32 mouse cellular contexts compared by ENCODE assay signal in genomic region chr6:87401456-87401855, GRCm38 (mm10). TPM values are rescaled to one million over a fixed set of nuclear protein-coding genes. Genes with fewer than 3 reads are reported as not detected.
"Had no signal": no experiment of that assay in that cellular context is flagged by ENCODE, and none has a peak within 500 bp of the region (broad histone marks: within the 10 kb centered on the region; RNA-seq: fewer than 3 reads in every experiment).

No protein-coding gene starts in this region.

- H3K4me1 ChIP-seq: limb, embryonic 12.5 days; limb, embryonic 15.5 days; neural tube, embryonic 13.5 days had no signal

- H3K36me3 ChIP-seq: kidney, embryonic 15.5 days; limb, embryonic 12.5 days; limb, embryonic 15.5 days; liver, embryonic 15.5 days; midbrain, embryonic 10.5 days; midbrain, embryonic 13.5 days; neural tube, embryonic 13.5 days had no signal

- H3K4me3 ChIP-seq: kidney, embryonic 15.5 days; left cerebral cortex, adult 2 months; limb, embryonic 12.5 days; limb, embryonic 15.5 days; liver, embryonic 15.5 days; megakaryocyte, embryonic 14.5 days; midbrain, embryonic 10.5 days; midbrain, embryonic 13.5 days; myocyte; neural tube, embryonic 13.5 days had no signal

- H3K4me2 ChIP-seq: kidney, embryonic 15.5 days; limb, embryonic 12.5 days; limb, embryonic 15.5 days; liver, embryonic 15.5 days; lung, embryonic 14.5 days; midbrain, embryonic 13.5 days; neural tube, embryonic 13.5 days had no signal

- H3K27me3 ChIP-seq: kidney, embryonic 15.5 days; limb, embryonic 12.5 days; limb, embryonic 15.5 days; liver, embryonic 15.5 days; midbrain, embryonic 13.5 days; neural tube, embryonic 13.5 days had no signal

- H3K27ac ChIP-seq: kidney, embryonic 15.5 days; left cerebral cortex, adult 2 months; limb, embryonic 12.5 days; limb, embryonic 15.5 days; liver, embryonic 15.5 days; macrophage; midbrain, embryonic 10.5 days; midbrain, embryonic 13.5 days; neural tube, embryonic 13.5 days had no signal

- ATAC-seq: lung, postnatal 0 days; midbrain, embryonic 13.5 days; midbrain, embryonic 16.5 days had no signal

- H3K9ac ChIP-seq: kidney, embryonic 15.5 days; limb, embryonic 12.5 days; limb, embryonic 15.5 days; liver, embryonic 15.5 days; lung, embryonic 14.5 days; midbrain, embryonic 13.5 days; neural tube, embryonic 13.5 days had no signal

- DNase-seq: kidney, adult 11 months; kidney, adult 8-10 months; kidney, postnatal 10 days; kidney, postnatal 36 days; layer of hippocampus, postnatal 36 days; lung, embryonic 14.5 days; retina, postnatal 1 day; right cerebral cortex, postnatal 25 days; spleen, adult 18-20 months; thymus, adult 2 months; thymus, postnatal 14 days; thymus, postnatal 4 days had no signal

- H3K9me3 ChIP-seq: kidney, embryonic 15.5 days; limb, embryonic 12.5 days; limb, embryonic 15.5 days; liver, embryonic 15.5 days; megakaryocyte, embryonic 14.5 days; midbrain, embryonic 10.5 days; midbrain, embryonic 13.5 days; neural tube, embryonic 13.5 days had no signal

RNA-seq across cellular contexts. Expression of gene Gkn3, which starts 12.7 kb away (rescaled TPM):
- total RNA-seq: monocyte, adult 5-6 weeks; neutrophil, adult 5-6 weeks had no signal
- polyA plus RNA-seq: limb, embryonic 12.5 days; liver, embryonic 15.5 days; macrophage; midbrain, embryonic 10.5 days; myocyte; neural tube, embryonic 13.5 days had no signal

RNA-seq across cellular contexts. Expression of gene Bmp10, which starts 27.3 kb away (rescaled TPM):
- total RNA-seq: layer of hippocampus, adult 8-10 months; layer of hippocampus, postnatal 36 days; left cerebral cortex, adult 2 months; left cerebral cortex, postnatal 10 days; left cerebral cortex, postnatal 36 days; monocyte, adult 5-6 weeks; neutrophil, adult 5-6 weeks had no signal
- polyA plus RNA-seq: kidney, embryonic 15.5 days; limb, embryonic 12.5 days; limb, embryonic 15.5 days; lung, embryonic 14.5 days; lung, postnatal 0 days; macrophage; midbrain, embryonic 10.5 days; midbrain, embryonic 13.5 days; midbrain, embryonic 16.5 days; myocyte; neural tube, embryonic 13.5 days; stomach, embryonic 16.5 days had no signal

RNA-seq across cellular contexts. Expression of gene Gkn2, which starts 28.3 kb away (rescaled TPM):
- total RNA-seq: layer of hippocampus, adult 8-10 months; layer of hippocampus, postnatal 10 days; layer of hippocampus, postnatal 36 days; left cerebral cortex, adult 2 months; left cerebral cortex, postnatal 10 days; left cerebral cortex, postnatal 36 days; monocyte, adult 5-6 weeks; neutrophil, adult 5-6 weeks had no signal
- polyA plus RNA-seq: kidney, embryonic 15.5 days; limb, embryonic 12.5 days; limb, embryonic 15.5 days; liver, embryonic 15.5 days; lung, embryonic 14.5 days; macrophage; midbrain, embryonic 10.5 days; midbrain, embryonic 13.5 days; midbrain, embryonic 16.5 days; myocyte; neural tube, embryonic 13.5 days had no signal

RNA-seq across cellular contexts. Expression of gene Gkn1, which starts 50.7 kb away (rescaled TPM):
- total RNA-seq: layer of hippocampus, adult 8-10 months; layer of hippocampus, postnatal 10 days; layer of hippocampus, postnatal 36 days; left cerebral cortex, postnatal 10 days; monocyte, adult 5-6 weeks; neutrophil, adult 5-6 weeks had no signal
- polyA plus RNA-seq: kidney, embryonic 15.5 days; limb, embryonic 12.5 days; limb, embryonic 15.5 days; liver, embryonic 15.5 days; lung, embryonic 14.5 days; macrophage; midbrain, embryonic 10.5 days; midbrain, embryonic 13.5 days; midbrain, embryonic 16.5 days; myocyte; neural tube, embryonic 13.5 days had no signal
